In the genomic region with DNA sequence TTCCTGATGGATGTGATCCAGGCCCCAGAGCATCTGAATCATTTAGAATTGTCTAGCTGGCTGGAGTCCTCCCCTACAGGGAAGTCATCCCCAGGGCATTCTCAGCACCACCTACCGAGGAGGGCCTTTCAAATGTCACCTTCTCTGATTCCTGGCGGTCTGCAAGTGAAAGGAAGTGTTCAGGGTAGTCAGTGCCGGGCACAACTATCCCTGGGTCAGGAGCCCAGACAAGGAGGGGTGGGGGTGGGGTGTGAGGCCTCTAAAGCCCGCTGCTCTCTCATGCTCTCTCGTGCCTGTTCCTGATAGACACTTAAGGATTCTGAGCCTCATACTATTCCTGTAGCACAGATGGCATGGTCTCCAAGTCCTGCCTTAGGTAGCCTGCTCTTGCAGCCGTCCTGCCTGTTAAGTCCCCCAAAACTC, we compare ENCODE assay signal across 8 mouse cellular contexts. TPM values are rescaled to one million over a fixed set of nuclear protein-coding genes. Genes with fewer than 3 reads are reported as not detected.
A peak's percentile ranks its signal among the peaks of the same experiment; 100 is the strongest.
DNase-seq lines count a peak whose midpoint lies in the region; ATAC-seq and TF ChIP-seq lines count a peak whose summit lies in the region.

No protein-coding gene starts in this region.

- peak overlapping the region; percentile 86 for H3K27ac ChIP-seq in left cerebral cortex, adult 2 months
- peak overlapping the region; percentile 80 for H3K27ac ChIP-seq in embryonic facial prominence, embryonic 15.5 days (replicated peaks)
- H3K27ac ChIP-seq in hindbrain, embryonic 14.5 days, result 0 out of 2 replicates have a peak overlapping the region, but pooled peaks have one; percentile 3
- no peak overlapping the region for H3K27ac ChIP-seq in liver, embryonic 15.5 days (replicated peaks)

- H3K9me3 ChIP-seq in embryonic facial prominence, embryonic 15.5 days (replicated peaks), result no peaks in the 10 kb centered on the region
- no peaks in the 10 kb centered on the region for H3K9me3 ChIP-seq in hindbrain, embryonic 14.5 days (ENCODE audit: control insufficient read depth, low read length)
- no peaks in the 10 kb centered on the region for H3K9me3 ChIP-seq in liver, embryonic 15.5 days (replicated peaks)

- peaks cover 11% of the 10 kb centered on the region; the same call in 1 of the 2 replicates for H3K36me3 ChIP-seq in embryonic facial prominence, embryonic 15.5 days
- no peaks in the 10 kb centered on the region for H3K36me3 ChIP-seq in hindbrain, embryonic 14.5 days (replicated peaks; ENCODE audit: control insufficient read depth, insufficient read depth)
- peaks cover 14% of the 10 kb centered on the region for H3K36me3 ChIP-seq in liver, embryonic 15.5 days (replicated peaks)

- H3K4me2 ChIP-seq in embryonic facial prominence, embryonic 15.5 days (replicated peaks), result 0 out of 2 replicates have a peak overlapping the region, but pooled peaks have one; percentile 65
- no peak overlapping the region for H3K4me2 ChIP-seq in hindbrain, embryonic 14.5 days (replicated peaks)
- 0 out of 2 replicates have a peak overlapping the region, but pooled peaks have one; percentile 62 for H3K4me2 ChIP-seq in liver, embryonic 15.5 days

- WGBS in embryonic facial prominence, embryonic 15.5 days, result 28% methylated on average over 6 of the region's 6 CpGs
- 14% methylated on average over 6 of the region's 6 CpGs for WGBS in hindbrain, embryonic 14.5 days
- WGBS in liver, embryonic 15.5 days (ENCODE audit: insufficient replicate concordance), result 38% methylated on average over 6 of the region's 6 CpGs

- intact Hi-C loops in left cerebral cortex, adult 2 months (cut with DNase I), result no loop called here
- intact Hi-C loops in left cerebral cortex, postnatal 10 days (cut with DNase I), result loop anchor here (2.0 kb wide), 1 partner anchor 33 kb away; no protein-coding TSS in a partner anchor

- ATAC-seq in embryonic facial prominence, embryonic 15.5 days (ENCODE audit: insufficient number of reproducible peaks, low FRiP score, low TSS enrichment, low read depth), result no peak
- 0 out of 2 replicates have a peak, but pooled peaks have one; percentile 8 for ATAC-seq in hindbrain, embryonic 14.5 days (ENCODE audit: low FRiP score)
- ATAC-seq in liver, embryonic 15.5 days (ENCODE audit: insufficient read depth), result 0 out of 2 replicates have a peak, but pooled peaks have one; percentile 8

- H3K27me3 ChIP-seq in embryonic facial prominence, embryonic 15.5 days, result no peaks in the 10 kb centered on the region
- H3K27me3 ChIP-seq in hindbrain, embryonic 14.5 days (ENCODE audit: control insufficient read depth, insufficient read depth, low read length), result peaks cover 15% of the 10 kb centered on the region
- peaks cover 17% of the 10 kb centered on the region for H3K27me3 ChIP-seq in liver, embryonic 15.5 days

- H3K9ac ChIP-seq in embryonic facial prominence, embryonic 15.5 days, result no peak overlapping the region
- H3K9ac ChIP-seq in hindbrain, embryonic 14.5 days, result no peak overlapping the region
- H3K9ac ChIP-seq in liver, embryonic 15.5 days, result no peak overlapping the region

- H3K4me1 ChIP-seq in embryonic facial prominence, embryonic 15.5 days, result peaks cover 38% of the 10 kb centered on the region
- H3K4me1 ChIP-seq in hindbrain, embryonic 14.5 days (replicated peaks; ENCODE audit: control insufficient read depth, insufficient read depth, low read length), result peaks cover 9% of the 10 kb centered on the region; the same call in 1 of the 2 replicates
- H3K4me1 ChIP-seq in liver, embryonic 15.5 days (replicated peaks), result peaks cover 25% of the 10 kb centered on the region

- no peak for DNase-seq in left cerebral cortex, adult 2 months (ENCODE audit: extremely low spot score in 1 of 2, low spot score in 2 of 2)
- no peak for DNase-seq in left cerebral cortex, postnatal 10 days (ENCODE audit: extremely low spot score in 1 of 2, low spot score in 2 of 2)
- DNase-seq in hindbrain, embryonic 14.5 days (ENCODE audit: low spot score), result no peak
- no peak for DNase-seq in layer of hippocampus, postnatal 10 days (ENCODE audit: low spot score in 2 of 2)
- no peak for DNase-seq in spleen, postnatal 14 days (ENCODE audit: low spot score in 2 of 2)
- DNase-seq in spleen, adult 18-20 months, result no peak

- no peak overlapping the region for H3K4me3 ChIP-seq in left cerebral cortex, adult 2 months
- no peak overlapping the region for H3K4me3 ChIP-seq in embryonic facial prominence, embryonic 15.5 days (replicated peaks)
- no peak overlapping the region for H3K4me3 ChIP-seq in hindbrain, embryonic 14.5 days (replicated peaks; ENCODE audit: low read length)
- no peak overlapping the region for H3K4me3 ChIP-seq in liver, embryonic 15.5 days (replicated peaks)

- TF ChIP-seq CTCF in left cerebral cortex, adult 2 months (IDR thresholded peaks at IDR 0.05), result no peak

RNA-seq across cellular contexts. Expression of a gene that starts 7.2 kb away (rescaled TPM):
- total RNA-seq in left cerebral cortex, adult 2 months (2021), result 100 to 1,000 TPM; 127 to 159 TPM
- total RNA-seq in left cerebral cortex, postnatal 10 days (2021), result 10 to 100 TPM; 38.5 to 40.6 TPM
- polyA plus RNA-seq in embryonic facial prominence, embryonic 15.5 days (2015; fragmentation: Nextera tagmentation; extraction: Ambion mirVana), result 23.4 and 27.4 TPM in 2 replicates
- polyA plus RNA-seq in hindbrain, embryonic 14.5 days (2014; fragmentation: Nextera tagmentation; extraction: Ambion mirVana), result 4.8 and 5.8 TPM in 2 replicates
- 13.2 and 14.0 TPM in 2 replicates for polyA plus RNA-seq in liver, embryonic 15.5 days (2015; fragmentation: Nextera tagmentation; extraction: Ambion mirVana)
- 10 to 100 TPM; 36.9 to 49.7 TPM for total RNA-seq in layer of hippocampus, postnatal 10 days (2021)
